Mouse (Mus musculus) natural killer cell, adult 2 months (primary cell): ENCODE data around the gene Kazald1.

Source experiments
- DNase-seq, 2 experiments: peaks; one replicate each; pipeline ENCODE4 v3.0.0; 2022; ENCODE audit warnings: low spot score in 2 of 2

Gene Kazald1

GRCm38 (mm10) chr19:45047935-45048643 is 27.0 kb upstream of the Kazald1 start:
- DNase-seq, result peak; percentile 78 to 80

GRCm38 (mm10) chr19:45048644-45049365 is 26.2 kb upstream of the Kazald1 start:
- no peak for DNase-seq

- DNase-seq, result no peak
Observed at GRCm38 (mm10) chr19:45049523-45049922, 25.5 kb upstream of the Kazald1 start.

- DNase-seq, result no peak
Observed at GRCm38 (mm10) chr19:45053451-45053850, 21.6 kb upstream of the Kazald1 start.

GRCm38 (mm10) chr19:45054892-45055690 is 19.9 kb upstream of the Kazald1 start:
- DNase-seq, result no peak

- DNase-seq, result no peak
Observed at GRCm38 (mm10) chr19:45056364-45056763, 18.7 kb upstream of the Kazald1 start.

- DNase-seq, result no peak
Observed at GRCm38 (mm10) chr19:45056908-45057698, 17.9 kb upstream of the Kazald1 start.

- DNase-seq, result no peak
Observed at GRCm38 (mm10) chr19:45057724-45058112, 17.3 kb upstream of the Kazald1 start.

GRCm38 (mm10) chr19:45058113-45058839 is 16.8 kb upstream of the Kazald1 start:
- peak; percentile 91 to 92 for DNase-seq

GRCm38 (mm10) chr19:45058841-45059240 is 16.2 kb upstream of the Kazald1 start:
- DNase-seq, result no peak

- DNase-seq, result peak; percentile 64 to 66
Observed at GRCm38 (mm10) chr19:45063565-45064292, 11.3 kb upstream of the Kazald1 start.

GRCm38 (mm10) chr19:45065226-45065625 is 9.8 kb upstream of the Kazald1 start:
- no peak for DNase-seq

GRCm38 (mm10) chr19:45067170-45067569 is 7.9 kb upstream of the Kazald1 start:
- no peak for DNase-seq

- no peak for DNase-seq
Observed at GRCm38 (mm10) chr19:45067758-45068510, 7.1 kb upstream of the Kazald1 start.

- peak; percentile 77 to 86 for DNase-seq
Observed at GRCm38 (mm10) chr19:45073871-45074542, 1.0 kb upstream of the Kazald1 start.

GRCm38 (mm10) chr19:45075323-45076035 is 438 bp downstream of the Kazald1 start:
- DNase-seq, result no peak

GRCm38 (mm10) chr19:45076036-45076575 is 1.1 kb downstream of the Kazald1 start:
- no peak for DNase-seq
